20 mouse cellular contexts compared by ENCODE assay signal in the genomic region with DNA sequence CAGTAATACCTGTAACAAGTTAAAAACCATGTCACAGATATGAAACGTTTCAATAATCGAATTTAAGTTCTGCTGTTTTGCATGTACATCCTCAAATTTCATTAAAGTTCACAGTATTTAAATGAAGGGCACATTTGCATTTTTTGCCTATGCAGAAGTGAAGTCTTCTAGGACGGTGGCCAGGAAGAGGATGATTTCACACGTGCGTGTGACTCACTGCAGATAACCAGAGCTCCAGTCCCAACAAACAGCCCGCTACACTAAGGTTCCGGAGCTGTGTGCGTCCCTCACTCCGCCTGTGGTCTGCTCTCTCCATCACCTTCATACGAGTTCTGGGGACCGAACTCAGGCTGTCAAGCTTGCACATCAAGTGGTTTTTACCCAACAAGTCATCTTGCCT.
"Had no signal": no experiment of that assay in that cellular context is flagged by ENCODE, and none has a peak within 500 bp of the region (broad histone marks: within the 10 kb centered on the region; RNA-seq: fewer than 3 reads in every experiment).

No protein-coding gene starts in this region.

- H3K4me1 ChIP-seq: limb, embryonic 15.5 days; midbrain, embryonic 12.5 days; midbrain, embryonic 15.5 days had no signal

- H3K4me2 ChIP-seq: limb, embryonic 12.5 days; limb, embryonic 15.5 days; liver, embryonic 11.5 days; midbrain, embryonic 12.5 days; midbrain, embryonic 15.5 days; neural tube, embryonic 13.5 days had no signal

- H3K4me3 ChIP-seq: limb, embryonic 12.5 days; limb, embryonic 15.5 days; midbrain, embryonic 12.5 days; midbrain, embryonic 15.5 days; myocyte; neural tube, embryonic 13.5 days had no signal

- H3K9ac ChIP-seq: limb, embryonic 12.5 days; limb, embryonic 15.5 days; liver, embryonic 14.5 days; liver, postnatal 0 days; midbrain, embryonic 12.5 days; midbrain, embryonic 15.5 days; neural tube, embryonic 13.5 days had no signal

- H3K27me3 ChIP-seq: limb, embryonic 12.5 days; limb, embryonic 15.5 days; midbrain, embryonic 12.5 days; midbrain, embryonic 15.5 days; neural tube, embryonic 13.5 days had no signal

- DNase-seq: kidney, adult 9 months; kidney, postnatal 14 days; kidney, postnatal 4 days; left cerebral cortex, postnatal 4 days; liver, postnatal 0 days; lung, postnatal 14 days; lung, postnatal 4 days; retina, postnatal 1 day; thymus, adult 2 months; thymus, postnatal 14 days; thymus, postnatal 4 days had no signal

- ATAC-seq: liver, postnatal 0 days; midbrain, embryonic 15.5 days had no signal

- H3K36me3 ChIP-seq: limb, embryonic 12.5 days; limb, embryonic 15.5 days; midbrain, embryonic 12.5 days; midbrain, embryonic 15.5 days; neural tube, embryonic 13.5 days had no signal

- H3K9me3 ChIP-seq: limb, embryonic 12.5 days; limb, embryonic 15.5 days; midbrain, embryonic 12.5 days; midbrain, embryonic 15.5 days; neural tube, embryonic 13.5 days had no signal

- H3K27ac ChIP-seq: limb, embryonic 12.5 days; limb, embryonic 15.5 days; liver, embryonic 14.5 days; midbrain, embryonic 12.5 days; midbrain, embryonic 15.5 days; neural tube, embryonic 13.5 days; stomach, postnatal 0 days had no signal
